Mouse (Mus musculus) liver, postnatal 0 days (tissue): ENCODE results near the gene Bbip1. TPM values are rescaled to one million over a fixed set of nuclear protein-coding genes. Genes with fewer than 3 reads are reported as not detected.
A peak's percentile ranks its signal among the peaks of the same experiment; 100 is the strongest.

Experiments used
- ATAC-seq: fragments of 200-750 bp; cut with Nextera tagmentation; 2 replicates; pipeline ENCODE4 v1.8.0; 2017; ENCODE audit warnings: mild to moderate bottlenecking, moderate library complexity
- DNase-seq: peaks from one replicate; pipeline ENCODE4 v3.0.0-alpha.2; 2016
- H3K27ac ChIP-seq: fragments of 300-500 bp; sonication (generic); 2 replicates; pipeline ENCODE4 v1.5.1; 2014; ENCODE audit warnings: antibody characterized with exemption, moderate library complexity, mild to moderate bottlenecking, low read depth
- H3K27me3 ChIP-seq: fragments of 300-500 bp; sonication (generic); 2 replicates; pipeline ENCODE4 v1.6.1; 2014; ENCODE audit warnings: low read length, control low read depth, mixed read lengths; ENCODE audit not compliant: insufficient read depth
- H3K36me3 ChIP-seq: fragments of 300-500 bp; sonication (generic); replicated peaks from 2 replicates; pipeline ENCODE4 v1.6.1; 2014; ENCODE audit warnings: mild to moderate bottlenecking, control low read depth, low read length, moderate library complexity, mixed read lengths; ENCODE audit not compliant: insufficient read depth
- H3K4me1 ChIP-seq: fragments of 300-500 bp; sonication (generic); 2 replicates; pipeline ENCODE4 v1.6.1; 2014; ENCODE audit warnings: antibody characterized with exemption, mild to moderate bottlenecking, control low read depth; ENCODE audit not compliant: insufficient read depth
- H3K4me2 ChIP-seq: fragments of 300-500 bp; sonication (generic); 2 replicates; pipeline ENCODE4 v1.6.1; 2014; ENCODE audit warnings: low read depth, mild to moderate bottlenecking, low read length, moderate library complexity, mixed read lengths
- H3K4me3 ChIP-seq: fragments of 300-500 bp; sonication (generic); 2 replicates; pipeline ENCODE4 v1.5.1; 2014; ENCODE audit warnings: low read depth, low read length
- H3K9ac ChIP-seq: fragments of 300-500 bp; sonication (generic); replicated peaks from 2 replicates; pipeline ENCODE4 v1.6.1; 2014; ENCODE audit warnings: mild to moderate bottlenecking, moderate library complexity
- H3K9me3 ChIP-seq: fragments of 300-500 bp; sonication (generic); 2 replicates; pipeline ENCODE4 v1.6.1; 2016; ENCODE audit warnings: mild to moderate bottlenecking, control low read depth, low read length, mixed read lengths
- CTCF ChIP-seq: sonication (generic); IDR thresholded peaks from 2 replicates; pipeline ENCODE4 v1.5.1; 2016; ENCODE audit warnings: antibody characterized with exemption, low read depth
- EP300 ChIP-seq: IDR thresholded peaks from 2 replicates; pipeline ENCODE4 v1.6.1; 2016; ENCODE audit warnings: antibody characterized with exemption, low read depth, mild to moderate bottlenecking
- WGBS: fragments of 180-500 bp; shearing (Covaris S2); extraction: QIAGEN DNeasy Blood & Tissue Kit; methylation state at CpG from one replicate; pipeline ENCODE4 v1.1.7; 2014; ENCODE audit not compliant: insufficient replicate concordance; 5-methylcytosine and 5-hydroxymethylcytosine counted together
- polyA plus RNA-seq: library from polyadenylated mRNA; unstranded; fragments of >200 nt; fragmentation: Nextera tagmentation; extraction: Ambion mirVana; gene quantifications from 2 replicates; pipeline ENCODE4 v1.2.1, GENCODE M21; 2015

Bbip1 gene
- polyA plus RNA-seq, 1 experiment from 2014 or later = 32.6 TPM

DNA sequence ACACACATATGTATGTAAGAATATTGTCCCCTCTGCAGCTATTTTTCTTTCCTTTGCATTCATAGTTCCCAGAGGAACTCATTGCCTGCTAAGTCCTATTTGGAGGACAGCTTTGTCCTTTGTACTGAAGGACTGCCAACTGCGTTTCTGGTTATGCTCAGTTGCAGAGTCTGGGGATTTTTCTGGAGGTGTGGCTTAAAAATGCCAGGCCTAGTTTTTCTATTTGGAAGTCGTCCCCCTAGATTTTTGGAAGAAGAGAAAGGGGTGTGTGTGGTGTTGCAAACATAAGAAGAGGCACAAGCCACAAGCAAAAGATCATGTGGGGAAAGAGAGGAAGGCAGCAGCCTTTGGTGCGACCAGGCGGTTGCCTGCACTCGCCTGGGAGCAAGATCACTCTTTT lies 46.4 kb downstream of the Bbip1 start:
- Histone ChIP-seq H3K36me3 (no peaks in the 10 kb centered on the region), H3K4me1 (peaks cover 36% of the 10 kb centered on the region), H3K9me3 (no peaks in the 10 kb centered on the region), H3K27me3 (no peaks in the 10 kb centered on the region), H3K4me2 (no peak overlapping the region), H3K4me3 (no peak overlapping the region), H3K27ac (no peak overlapping the region), H3K9ac (no peak overlapping the region)
- DNase-seq = no peak
- WGBS = 62% methylated on average over 5 of the region's 5 CpGs
- TF ChIP-seq EP300 (no peak), CTCF (no peak)
- ATAC-seq = no peak

DNA sequence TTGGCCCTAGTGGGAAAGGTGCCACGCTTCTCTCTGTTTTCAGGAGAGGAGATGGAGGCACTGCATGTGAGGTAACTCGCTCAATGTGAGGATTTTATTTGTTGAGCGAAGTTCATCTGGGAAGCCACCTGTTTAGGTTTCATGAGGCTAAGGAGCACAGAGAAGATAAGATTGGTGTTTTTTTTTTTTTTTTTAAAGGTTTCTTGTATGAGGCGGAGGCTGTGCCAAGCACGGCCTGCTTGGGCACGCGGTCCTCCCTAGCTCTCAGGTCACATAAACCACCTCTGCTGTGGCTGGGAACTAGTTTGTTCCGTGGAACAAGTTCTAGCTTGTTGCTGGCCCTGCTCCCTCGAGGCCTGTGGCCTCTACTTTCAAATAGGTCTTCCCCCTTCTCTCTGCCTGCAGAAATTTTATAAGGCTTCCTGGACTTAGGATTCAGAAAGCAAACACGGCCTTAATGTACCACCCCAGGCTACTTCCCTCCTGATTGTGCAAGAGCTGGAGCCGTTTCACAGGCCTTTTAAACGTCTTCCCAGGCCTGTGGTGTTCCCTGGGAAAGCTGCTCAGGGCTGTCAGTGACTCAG lies 49.8 kb downstream of the Bbip1 start:
- no peak overlapping the region for H3K4me2 ChIP-seq
- H3K27me3 ChIP-seq = no peaks in the 10 kb centered on the region
- no peak for DNase-seq
- 37% methylated on average over 12 of the region's 12 CpGs for WGBS
- peaks cover 53% of the 10 kb centered on the region for H3K4me1 ChIP-seq
- TF ChIP-seq CTCF = no peak
- TF ChIP-seq EP300 = peak; percentile 89
- no peak overlapping the region for H3K4me3 ChIP-seq
- no peaks in the 10 kb centered on the region for H3K9me3 ChIP-seq
- H3K27ac ChIP-seq = peak overlapping the region; percentile 83
- no peak overlapping the region for H3K9ac ChIP-seq
- H3K36me3 ChIP-seq = no peaks in the 10 kb centered on the region
- ATAC-seq = peak; percentile 60

DNA sequence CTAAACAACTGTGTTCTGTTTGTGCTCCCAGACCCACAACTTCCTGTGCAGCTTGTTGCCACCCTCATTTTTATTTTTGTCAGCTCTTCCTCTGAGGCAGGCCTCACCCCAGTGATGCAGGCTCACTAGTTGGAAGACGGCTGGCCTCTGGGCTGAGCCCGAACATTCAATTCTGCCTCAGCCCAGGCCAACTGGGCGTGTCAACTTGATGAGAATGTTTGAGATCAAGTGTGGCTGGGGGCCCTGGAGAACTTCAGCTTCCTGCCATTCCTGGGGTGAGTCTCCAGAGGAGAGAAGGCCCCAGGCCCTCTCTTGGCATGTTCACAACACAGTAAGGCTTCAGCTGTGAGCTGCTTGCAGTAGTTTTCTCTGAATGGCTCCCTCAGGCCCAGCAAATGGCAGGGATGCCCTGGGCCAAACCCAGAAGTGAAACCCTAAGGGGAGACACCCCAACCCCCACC lies 50.7 kb downstream of the Bbip1 start:
- 48% methylated on average over 3 of the region's 3 CpGs for WGBS
- no peaks in the 10 kb centered on the region for H3K36me3 ChIP-seq
- peak overlapping the region; percentile 12; the same call in 1 of the 2 replicates for H3K9ac ChIP-seq
- TF ChIP-seq EP300 = no peak
- H3K4me1 ChIP-seq = peaks cover 61% of the 10 kb centered on the region
- H3K27ac ChIP-seq = peak overlapping the region; percentile 83
- H3K9me3 ChIP-seq = no peaks in the 10 kb centered on the region
- no peaks in the 10 kb centered on the region for H3K27me3 ChIP-seq
- peak; percentile 37 for DNase-seq
- ATAC-seq = no peak
- peak overlapping the region; percentile 7; the same call in 1 of the 2 replicates for H3K4me2 ChIP-seq
- H3K4me3 ChIP-seq = no peak overlapping the region

DNA sequence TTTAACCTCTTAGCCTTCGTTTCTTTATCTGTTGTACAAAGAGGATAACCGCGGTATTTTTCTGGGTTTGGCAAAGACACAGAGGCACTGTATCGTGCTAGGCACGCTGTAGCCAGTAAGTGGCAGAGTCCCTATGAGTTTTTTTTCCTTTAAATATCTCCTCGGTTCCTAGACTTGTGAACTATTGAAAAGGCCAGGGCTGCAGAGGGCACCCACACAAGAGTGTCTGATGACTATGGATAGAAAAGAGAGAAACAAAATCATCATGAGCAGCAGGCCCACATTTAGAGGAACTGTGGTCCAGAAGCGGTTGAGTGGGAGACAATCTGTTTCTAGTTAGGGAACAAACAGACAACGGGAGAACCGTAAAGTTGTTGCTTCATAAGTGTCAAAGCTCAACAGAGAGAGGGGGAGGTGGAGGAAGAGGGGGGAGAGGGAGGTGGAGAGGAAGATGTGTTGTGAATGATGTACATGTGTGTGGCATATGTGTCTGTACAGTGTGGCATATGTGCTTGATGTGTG lies 51.5 kb downstream of the Bbip1 start:
- H3K4me1 ChIP-seq = peaks cover 64% of the 10 kb centered on the region
- H3K36me3 ChIP-seq = no peaks in the 10 kb centered on the region
- no peaks in the 10 kb centered on the region for H3K9me3 ChIP-seq
- H3K4me3 ChIP-seq = no peak overlapping the region
- no peak for ATAC-seq
- TF ChIP-seq CTCF = 0 out of 2 replicates have a peak, but pooled peaks have one; percentile 9
- TF ChIP-seq EP300 = peak; percentile 71
- peak overlapping the region; percentile 83 for H3K27ac ChIP-seq
- 0 out of 2 replicates have a peak overlapping the region, but pooled peaks have one; percentile 4 for H3K4me2 ChIP-seq
- 28% methylated on average over 9 of the region's 9 CpGs for WGBS
- no peaks in the 10 kb centered on the region for H3K27me3 ChIP-seq
- no peak overlapping the region for H3K9ac ChIP-seq
- DNase-seq = no peak

DNA sequence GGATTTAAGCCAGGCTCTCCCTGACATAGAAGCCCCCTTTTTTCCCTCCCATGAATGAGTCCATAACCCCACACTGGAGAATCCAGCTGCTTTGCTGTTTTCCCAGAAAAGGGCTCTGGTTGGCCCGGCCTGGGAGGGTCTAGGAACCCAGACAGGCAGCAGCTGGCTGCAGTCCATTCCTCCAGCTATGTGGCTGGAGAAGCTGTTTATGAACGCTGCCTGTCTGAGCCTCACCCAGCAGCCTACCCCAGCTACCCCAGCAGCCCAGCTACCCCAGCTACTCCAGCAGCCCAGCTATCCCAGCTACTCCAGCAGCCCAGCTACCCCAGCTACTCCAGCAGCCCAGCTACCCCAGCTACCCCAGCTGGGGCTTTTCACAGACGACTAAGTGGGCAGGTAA lies 52.4 kb downstream of the Bbip1 start, which contains the start of gene Pdcd4:
Gene Pdcd4 (plus strand): TSS at position 171 of the 400 bp plus-strand sequence.
- ATAC-seq (no peak), DNase-seq (peak; percentile 36)
- Histone ChIP-seq H3K4me1 (peaks cover 68% of the 10 kb centered on the region), H3K36me3 (no peaks in the 10 kb centered on the region), H3K4me3 (no peak within 1 kb of the TSS), H3K9ac (peak within 1 kb of the TSS; percentile 42; the same call in 1 of the 2 replicates), H3K9me3 (no peaks in the 10 kb centered on the region), H3K4me2 (peak within 1 kb of the TSS; percentile 7; the same call in 1 of the 2 replicates), H3K27ac (peak within 1 kb of the TSS; percentile 83), H3K27me3 (no peaks in the 10 kb centered on the region)
- 38% methylated on average over 3 of the region's 3 CpGs for WGBS
- no peak for TF ChIP-seq EP300
- TF ChIP-seq CTCF = no peak

DNA sequence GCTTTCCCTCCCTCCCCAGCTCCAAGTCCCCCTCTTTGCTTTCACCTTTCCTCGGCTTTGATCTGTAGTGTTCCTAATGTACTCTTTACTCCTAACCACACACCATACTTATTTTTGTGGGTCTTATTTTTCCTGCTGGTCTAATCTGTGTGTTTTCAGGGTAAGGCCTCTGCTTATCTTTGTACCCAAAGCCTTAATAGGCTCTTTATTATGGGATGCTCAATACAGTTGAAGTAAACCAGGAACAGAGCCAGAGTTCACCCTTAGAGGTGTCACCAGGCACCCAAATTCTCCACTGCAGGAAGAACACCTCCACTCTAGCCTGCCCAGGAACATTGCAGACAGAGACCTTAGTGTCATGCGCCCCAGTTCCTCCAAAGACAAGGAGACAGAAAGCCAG lies 52.9 kb downstream of the Bbip1 start:
- TF ChIP-seq EP300 (peak; percentile 75), CTCF (no peak)
- DNase-seq = no peak
- H3K4me2 ChIP-seq = no peak overlapping the region; the same call in 1 of the 2 replicates
- H3K4me3 ChIP-seq = no peak overlapping the region
- H3K36me3 ChIP-seq = no peaks in the 10 kb centered on the region
- H3K27ac ChIP-seq = peak overlapping the region; percentile 83
- no peaks in the 10 kb centered on the region for H3K27me3 ChIP-seq
- peak overlapping the region; percentile 42; the same call in 1 of the 2 replicates for H3K9ac ChIP-seq
- H3K9me3 ChIP-seq = no peaks in the 10 kb centered on the region
- peak; percentile 26 for ATAC-seq
- H3K4me1 ChIP-seq = peaks cover 73% of the 10 kb centered on the region
- 47% methylated on average over 2 of the region's 2 CpGs for WGBS
